Mouse (Mus musculus): ENCODE results near the gene Ccdc188.

The Ccdc188 gene

DNA sequence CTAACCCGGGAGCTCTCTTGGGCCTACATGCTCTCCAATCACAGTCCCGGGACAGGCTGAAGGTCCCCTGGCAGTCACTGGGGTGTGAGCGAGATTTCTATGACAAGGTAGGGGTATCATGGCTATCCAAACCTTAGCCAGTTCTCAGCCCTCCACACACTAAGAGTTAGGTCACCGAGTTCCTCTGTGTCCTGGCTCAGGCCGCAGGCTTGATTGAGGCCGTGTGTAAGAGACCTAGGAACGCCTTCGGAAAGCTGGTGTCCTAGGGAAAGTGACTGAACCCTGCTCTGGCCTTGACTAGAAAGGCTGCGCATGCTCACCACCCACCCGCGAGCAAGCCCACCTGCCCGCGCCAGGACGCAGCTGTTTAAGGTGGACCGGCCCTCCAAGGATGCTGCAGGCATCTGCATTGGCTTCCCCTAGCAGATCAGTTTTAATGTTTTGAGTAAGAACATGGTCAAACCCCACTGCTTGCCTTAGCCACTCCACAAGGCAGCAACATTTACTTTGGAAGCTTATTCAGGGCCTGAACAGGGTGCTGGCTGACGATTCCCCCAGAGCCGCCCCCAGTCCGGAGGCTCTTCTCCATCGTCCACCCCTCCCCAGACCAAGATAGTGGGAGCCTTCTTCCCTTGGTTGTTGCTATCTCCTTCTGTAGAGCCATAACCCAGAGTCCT, 17.8 kb downstream of the Ccdc188 start:
- peak; percentile 59 to 73 for DNase-seq

DNA sequence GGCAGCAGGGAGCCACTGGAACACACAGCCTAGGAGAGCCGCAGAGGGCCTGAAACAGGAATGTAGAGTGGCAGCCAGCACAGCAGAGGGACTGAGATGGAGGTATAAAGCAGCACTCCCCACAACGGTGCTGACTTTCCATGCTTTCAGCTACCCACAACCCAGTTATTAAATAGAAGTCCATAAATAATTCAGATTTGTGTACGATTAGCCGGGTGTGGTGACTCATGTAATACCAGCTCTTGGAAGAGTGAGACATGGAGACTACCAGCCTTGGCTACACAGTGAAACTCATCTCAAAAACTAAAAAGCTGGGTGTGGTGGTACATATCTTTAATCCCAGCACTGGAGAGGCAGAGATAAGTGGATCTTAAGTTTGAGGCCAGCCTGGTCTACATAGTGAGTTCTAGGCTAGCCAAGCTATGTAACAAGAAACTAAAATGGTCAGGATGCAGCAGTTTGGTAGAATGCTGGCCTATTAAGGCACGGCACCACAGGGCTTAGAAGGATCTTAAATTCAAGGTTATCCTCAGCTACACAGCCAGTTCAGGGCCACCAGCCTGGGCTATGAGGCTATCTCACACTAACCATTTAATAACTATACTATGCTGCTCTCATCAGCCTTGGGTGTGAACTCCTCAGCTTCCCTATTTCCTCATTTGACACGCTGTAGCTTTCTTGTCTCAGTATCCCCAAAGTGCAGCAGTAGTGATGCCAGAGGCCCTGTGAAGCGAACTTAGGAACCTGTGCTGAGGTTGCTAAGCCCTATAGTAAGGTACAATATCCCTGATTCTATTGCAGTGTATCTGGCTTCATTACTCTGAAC, 19.2 kb downstream of the Ccdc188 start:
- no peak for DNase-seq

- no peak for DNase-seq
Measured at GRCm38 (mm10) chr16:18241581-18241980, 23.9 kb downstream of the Ccdc188 start.

DNA sequence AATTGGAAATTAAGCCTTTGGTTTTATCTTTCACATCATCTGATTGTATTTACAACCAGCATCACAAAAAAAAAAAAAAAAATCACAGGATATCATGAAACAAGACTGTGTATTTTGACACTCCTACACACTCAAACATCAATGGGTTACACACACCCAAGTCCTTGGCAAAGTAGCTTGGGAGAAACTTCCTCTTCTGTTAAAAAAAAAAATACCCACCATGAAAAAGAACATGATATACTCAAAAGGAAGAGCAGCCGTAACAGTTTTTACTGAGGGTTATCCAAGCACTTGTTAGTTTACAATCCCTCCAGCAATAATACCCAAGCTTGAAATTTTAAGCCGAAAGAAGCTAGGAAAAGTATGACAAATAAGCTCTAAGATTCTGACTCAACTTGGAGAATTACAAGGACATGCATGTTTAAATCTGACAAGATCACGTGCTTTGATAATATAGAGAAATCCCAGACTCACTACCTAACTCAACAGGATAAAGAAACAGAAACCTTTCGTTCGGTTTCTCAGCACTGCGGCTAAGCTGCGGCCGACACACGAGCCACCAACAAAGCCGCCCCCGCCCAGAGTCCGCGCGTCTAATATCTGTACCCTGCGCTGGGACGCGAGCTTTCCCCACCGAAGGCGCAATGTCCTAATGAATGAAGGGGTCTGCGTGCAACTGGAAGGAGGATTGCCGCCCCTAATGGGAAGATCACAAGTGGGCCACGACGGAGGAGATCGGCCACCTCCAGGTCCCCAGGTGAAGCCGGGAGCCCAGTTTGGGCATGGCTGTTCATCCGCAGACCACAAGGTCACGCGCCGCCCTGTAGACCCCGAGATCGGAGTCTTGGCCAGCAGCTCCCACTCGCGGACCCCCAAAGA, 30.1 kb downstream of the Ccdc188 start:
- no peak for DNase-seq

DNA sequence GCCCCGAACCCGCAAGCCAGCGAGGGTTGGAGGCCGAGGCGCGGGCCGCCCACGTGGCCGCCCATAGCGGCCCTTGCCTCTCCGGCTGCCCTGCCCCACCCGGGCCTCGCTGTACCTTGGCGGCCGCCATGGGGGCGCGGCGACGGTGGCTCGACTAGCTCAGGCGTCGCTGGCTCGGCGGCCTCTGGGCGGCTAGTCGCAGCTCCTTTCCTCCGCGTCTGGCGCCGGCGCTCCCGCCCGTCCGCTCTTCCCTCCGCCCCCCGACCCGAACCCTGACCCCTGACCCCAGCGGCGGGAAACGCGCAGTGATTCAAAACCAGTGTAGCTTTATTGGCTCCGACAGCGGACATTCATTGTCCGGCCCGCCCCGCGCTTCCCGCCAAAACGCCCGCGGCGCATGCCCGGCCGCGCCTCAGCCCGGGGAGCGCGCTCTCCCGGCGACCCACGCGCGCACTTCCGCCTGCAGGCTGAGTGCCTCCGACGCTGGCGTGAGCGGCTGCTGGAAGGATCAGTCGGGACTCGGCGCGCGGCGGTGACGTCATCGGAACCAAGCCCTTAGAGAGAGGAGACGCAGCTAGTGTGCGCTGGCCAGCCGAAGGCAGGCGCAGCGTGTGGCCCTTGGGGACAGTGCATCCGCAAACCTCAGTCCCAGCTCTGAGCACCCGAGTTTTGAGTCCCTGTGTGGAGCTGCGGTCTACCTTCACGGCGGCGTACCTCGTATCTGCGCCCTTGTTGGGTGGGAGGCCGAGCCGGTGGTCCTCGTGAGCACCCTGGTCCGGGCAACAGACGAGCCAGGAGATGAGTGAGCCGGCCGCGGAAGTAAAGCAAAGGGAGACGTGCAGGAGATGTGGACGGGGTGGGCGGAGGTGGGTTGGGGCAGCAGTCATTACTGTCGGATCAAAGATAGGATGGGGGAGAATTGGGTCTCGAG, 31.0 kb downstream of the Ccdc188 start, which contains the start of the genes Trmt2a and Ranbp1:
Trmt2a (plus strand) TSS at position 247 of the 931 bp plus-strand sequence.
Ranbp1 (minus strand) TSS at position 300 of the 931 bp plus-strand sequence.
- DNase-seq = peak; percentile 95 to 98

DNA sequence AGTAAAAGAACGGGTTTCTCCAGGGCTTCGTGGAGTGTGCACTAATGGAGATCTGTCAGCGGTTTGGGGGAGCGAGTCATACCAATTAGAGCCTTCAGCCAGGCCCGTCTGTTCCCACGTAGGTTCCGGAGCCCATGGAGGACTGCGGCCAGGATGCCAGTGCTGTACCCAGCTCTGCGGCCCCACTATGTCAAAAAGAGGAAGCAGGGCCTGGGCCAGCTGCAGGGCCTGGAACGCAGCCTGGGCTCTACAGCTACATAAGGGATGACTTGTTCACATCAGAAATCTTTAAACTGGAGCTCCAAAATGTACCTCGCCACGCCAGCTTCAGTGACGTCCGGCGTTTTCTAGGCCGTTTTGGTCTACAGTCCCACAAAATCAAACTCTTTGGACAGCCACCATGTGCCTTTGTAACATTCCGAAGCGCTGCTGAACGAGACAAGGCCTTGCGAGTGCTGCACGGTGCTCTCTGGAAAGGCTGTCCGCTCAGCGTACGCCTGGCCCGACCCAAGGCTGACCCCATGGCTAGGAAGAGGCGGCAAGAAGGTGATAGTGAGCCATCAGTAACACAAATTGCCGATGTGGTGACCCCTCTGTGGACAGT, 31.8 kb downstream of the Ccdc188 start:
- peak; percentile 50 to 56 for DNase-seq

DNA sequence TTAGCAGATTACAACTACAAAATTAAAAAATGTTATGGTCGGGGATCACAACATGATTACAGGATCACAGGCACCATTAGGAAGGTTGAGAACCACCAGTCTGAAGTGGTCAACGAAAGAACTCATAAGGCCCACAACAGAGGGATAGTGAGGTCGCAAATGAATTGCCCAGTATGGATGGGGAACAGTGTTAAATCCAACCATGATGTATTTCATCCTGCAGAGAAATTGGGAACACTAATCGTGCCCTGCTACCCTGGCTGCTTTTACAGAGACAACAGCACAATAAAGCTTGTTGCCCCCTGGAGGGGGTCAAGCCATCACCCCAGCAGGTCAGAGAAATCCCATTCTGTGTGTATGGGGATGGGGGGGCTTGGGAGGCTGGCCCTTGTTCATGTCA, 32.6 kb downstream of the Ccdc188 start:
- DNase-seq = no peak

DNA sequence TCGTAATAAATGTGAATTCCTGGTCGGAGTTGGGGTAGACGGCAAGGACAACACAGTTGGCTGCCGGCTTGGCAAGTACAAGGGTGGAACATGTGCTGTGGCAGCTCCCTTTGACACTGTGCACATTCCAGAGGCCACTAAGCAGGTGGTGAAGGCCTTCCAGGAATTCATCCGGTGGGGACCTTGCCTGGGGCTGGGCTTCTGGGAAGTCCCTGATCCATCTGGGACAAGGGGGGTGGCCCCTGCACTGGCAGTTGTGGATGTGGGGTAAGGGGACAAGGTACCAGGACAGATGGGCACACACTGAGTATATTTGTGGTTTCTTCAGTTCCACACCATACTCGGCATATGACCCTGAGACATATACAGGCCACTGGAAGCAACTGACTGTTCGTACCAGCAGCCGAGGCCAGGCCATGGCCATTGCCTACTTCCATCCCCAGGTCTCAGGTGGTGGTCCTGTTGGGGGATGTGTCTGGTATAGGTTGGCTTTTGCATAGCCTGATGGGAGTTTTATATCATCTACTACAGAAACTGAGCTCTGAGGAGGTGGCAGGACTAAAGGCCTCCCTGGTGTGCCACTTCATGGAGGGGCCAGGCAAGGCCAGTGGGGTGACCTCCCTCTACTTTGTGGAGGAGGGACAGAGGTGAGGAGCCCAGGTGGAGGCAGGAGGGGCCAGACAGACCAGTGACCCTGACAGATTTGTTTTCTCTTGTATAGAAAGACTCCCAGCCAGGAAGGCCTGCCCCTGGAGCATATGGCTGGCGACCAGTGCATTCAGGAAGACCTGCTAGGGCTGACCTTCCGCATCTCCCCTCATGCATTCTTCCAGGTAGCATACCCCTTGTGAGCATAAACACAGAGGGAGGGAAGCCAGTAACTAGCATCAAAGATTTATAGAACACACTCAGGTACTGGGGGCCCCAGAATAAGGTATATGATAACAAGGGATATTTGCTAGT, 33.4 kb downstream of the Ccdc188 start:
- peak in 1 of 2 experiments; percentile 16 for DNase-seq

DNA sequence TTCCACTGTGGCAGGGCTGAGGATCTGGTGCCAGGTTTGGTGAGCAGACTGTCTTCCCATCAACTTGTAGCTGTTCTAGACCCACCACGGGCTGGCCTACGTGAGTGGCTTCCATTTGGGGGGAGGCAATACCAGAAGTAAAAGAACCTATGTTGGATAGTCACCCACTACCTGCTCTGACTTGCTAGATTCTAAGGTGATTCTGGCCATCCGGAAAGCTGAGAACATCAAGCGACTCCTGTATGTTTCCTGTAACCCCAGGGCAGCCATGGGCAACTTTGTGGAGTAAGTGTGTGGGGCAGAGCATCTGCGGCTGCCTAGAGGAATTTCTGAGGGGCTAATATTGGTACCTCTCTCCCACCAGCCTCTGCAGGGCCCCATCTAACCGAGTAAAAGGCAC, 35.1 kb downstream of the Ccdc188 start:
- no peak for DNase-seq

GRCm38 (mm10) chr16:18253866-18254265, 36.2 kb downstream of the Ccdc188 start:
- no peak for DNase-seq

DNA sequence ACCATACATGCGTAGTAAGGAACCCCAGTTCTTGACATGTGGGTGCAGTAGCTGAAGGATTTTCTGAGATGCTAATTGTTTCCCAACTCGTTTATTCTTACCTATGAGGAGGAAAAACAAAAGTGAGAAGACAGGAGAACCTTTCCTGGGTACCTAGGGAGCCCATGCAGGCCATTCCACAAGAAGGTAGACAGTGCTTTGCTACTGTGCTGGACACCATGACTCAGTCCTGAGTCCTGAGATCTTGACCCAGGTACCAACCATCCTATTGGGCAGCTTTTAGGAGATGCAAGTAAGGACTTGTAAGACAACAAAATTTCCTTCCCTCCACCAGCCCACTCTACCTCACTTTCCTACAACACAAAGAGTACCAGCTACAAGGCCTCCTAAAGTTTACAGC, 40.5 kb downstream of the Ccdc188 start, which contains the start of gene Gm49776:
Gm49776 (minus strand) TSS at position 101 of the 400 bp plus-strand sequence.
- no peak for DNase-seq

- no peak for DNase-seq
Measured at GRCm38 (mm10) chr16:18265024-18265423, 47.3 kb downstream of the Ccdc188 start.

- DNase-seq = no peak
Measured at GRCm38 (mm10) chr16:18268182-18268581, 50.5 kb downstream of the Ccdc188 start.
